Mouse (Mus musculus): ENCODE measurements around the gene Grip1. TPM values are rescaled to one million over a fixed set of nuclear protein-coding genes. Genes with fewer than 3 reads are reported as not detected.

Gene Grip1
- polyA plus RNA-seq, 1 experiment from 2014 or later = 4.3 TPM

DNA sequence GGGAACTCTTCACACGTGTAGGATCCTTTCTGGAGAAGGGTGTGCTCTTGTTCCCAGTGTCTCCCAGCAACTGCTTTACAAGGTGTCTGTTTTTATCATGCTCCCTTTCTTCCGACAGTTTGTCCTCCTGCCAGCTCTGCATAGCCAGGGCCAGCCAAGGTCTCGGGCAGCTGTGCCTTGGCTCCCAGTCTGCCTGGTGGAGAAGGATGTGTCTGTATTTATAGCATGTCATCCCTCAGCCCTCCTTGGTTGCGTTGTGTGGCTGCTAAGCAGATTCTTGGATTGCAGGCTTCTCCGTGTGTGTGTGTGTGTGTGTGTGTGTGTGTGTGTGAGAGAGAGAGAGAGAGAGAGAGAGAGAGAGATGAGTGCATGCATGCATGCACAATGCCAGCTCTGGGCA, 42.6 kb downstream of the Grip1 start:
- ATAC-seq (ENCODE audit: insufficient number of reproducible peaks, insufficient read depth, low FRiP score, low read depth) = no peak
- no peaks in the 10 kb centered on the region for H3K4me1 ChIP-seq (ENCODE audit: control insufficient read depth, insufficient read depth, low read length)
- no peak overlapping the region for H3K4me2 ChIP-seq (replicated peaks; ENCODE audit: low read depth, low read length)
- no peaks in the 10 kb centered on the region for H3K36me3 ChIP-seq (ENCODE audit: control insufficient read depth, insufficient read depth, low read length)
- no peak overlapping the region for H3K9ac ChIP-seq (replicated peaks; ENCODE audit: low read depth, low read length)
- H3K9me3 ChIP-seq (ENCODE audit: control insufficient read depth, low read depth, low read length) = peaks cover 7% of the 10 kb centered on the region; the same call in 1 of the 2 replicates
- no peak overlapping the region for H3K4me3 ChIP-seq (ENCODE audit: low read depth, low read length)
- H3K27ac ChIP-seq (ENCODE audit: low read length) = no peak overlapping the region
- no peaks in the 10 kb centered on the region for H3K27me3 ChIP-seq (ENCODE audit: control insufficient read depth, insufficient read depth, low read length)
- WGBS = 56% methylated on average over 5 of the region's 5 CpGs

DNA sequence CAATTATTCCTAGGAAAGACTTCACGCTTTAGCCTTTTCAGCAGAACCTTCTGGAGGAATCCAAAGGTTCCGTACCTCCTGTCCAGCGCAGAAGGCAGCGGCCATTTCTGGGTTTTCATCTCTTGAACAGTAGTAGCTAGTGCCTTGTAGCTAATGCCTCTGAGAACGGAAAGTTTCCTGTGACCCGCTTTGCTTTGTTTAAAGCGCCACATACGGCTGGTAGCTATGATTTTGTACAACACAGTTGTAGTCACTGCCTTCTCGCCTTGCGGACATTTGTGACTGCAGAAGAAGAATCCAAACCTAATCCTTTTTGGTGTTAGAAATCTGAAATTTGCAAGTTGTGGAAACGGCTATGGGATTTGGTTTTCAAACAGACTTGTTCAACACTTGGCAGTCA, 68.1 kb downstream of the Grip1 start:
- Histone ChIP-seq H3K4me2 (replicated peaks; ENCODE audit: low read depth, low read length) (no peak overlapping the region), H3K27me3 (ENCODE audit: control insufficient read depth, insufficient read depth, low read length) (no peaks in the 10 kb centered on the region), H3K4me1 (ENCODE audit: control insufficient read depth, insufficient read depth, low read length) (no peaks in the 10 kb centered on the region), H3K4me3 (ENCODE audit: low read depth, low read length) (no peak overlapping the region), H3K9me3 (ENCODE audit: control insufficient read depth, low read depth, low read length) (no peaks in the 10 kb centered on the region), H3K9ac (replicated peaks; ENCODE audit: low read depth, low read length) (no peak overlapping the region), H3K27ac (ENCODE audit: low read length) (no peak overlapping the region), H3K36me3 (ENCODE audit: control insufficient read depth, insufficient read depth, low read length) (no peaks in the 10 kb centered on the region)
- ATAC-seq (ENCODE audit: insufficient number of reproducible peaks, insufficient read depth, low FRiP score, low read depth) = no peak
- 90% methylated on average over 11 of the region's 11 CpGs for WGBS

DNA sequence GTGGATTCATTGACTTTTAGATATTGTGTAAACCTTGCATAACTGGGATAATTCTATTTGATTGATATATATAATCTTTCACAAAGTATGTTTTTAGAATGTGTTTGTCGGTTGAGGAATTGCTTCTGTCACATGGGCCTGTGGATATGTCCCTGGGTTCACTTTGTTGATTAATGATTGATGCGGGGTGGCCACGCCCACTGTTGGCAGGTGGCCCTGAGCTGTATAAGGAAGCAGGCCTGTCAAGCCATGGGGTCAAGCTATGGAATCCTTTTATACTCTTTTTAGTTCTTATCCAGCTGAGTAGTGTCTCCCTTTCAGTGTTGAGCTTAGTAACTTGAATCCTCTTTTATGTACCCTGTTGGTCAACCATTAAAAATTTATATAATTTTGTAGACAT, 72.1 kb downstream of the Grip1 start:
- no peak for ATAC-seq (ENCODE audit: insufficient number of reproducible peaks, insufficient read depth, low FRiP score, low read depth)
- H3K27me3 ChIP-seq (ENCODE audit: control insufficient read depth, insufficient read depth, low read length) = no peaks in the 10 kb centered on the region
- WGBS = 40% methylated on average over 3 of the region's 3 CpGs

DNA sequence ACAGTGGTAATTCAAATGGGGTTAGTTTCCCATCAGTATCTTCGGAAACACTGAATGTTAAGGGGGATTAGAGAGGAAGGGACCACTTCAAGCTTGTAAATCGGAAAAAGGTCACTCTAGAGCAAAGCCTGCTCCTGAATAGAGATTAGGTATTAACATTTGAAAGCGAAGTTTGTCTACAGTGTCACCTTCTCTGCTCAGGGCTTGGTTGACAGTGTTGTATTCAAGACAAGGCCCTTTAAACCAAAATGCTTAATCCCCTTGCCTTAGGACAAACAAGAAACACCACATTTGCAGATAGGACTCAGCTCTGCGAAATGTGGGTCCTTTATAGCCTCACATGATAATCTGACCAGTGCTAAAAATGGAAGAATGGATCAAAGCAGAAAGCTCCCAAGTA, 81.2 kb downstream of the Grip1 start:
- Histone ChIP-seq H3K36me3 (ENCODE audit: control insufficient read depth, insufficient read depth, low read length) (no peaks in the 10 kb centered on the region), H3K9me3 (ENCODE audit: control insufficient read depth, low read depth, low read length) (no peaks in the 10 kb centered on the region), H3K9ac (replicated peaks; ENCODE audit: low read depth, low read length) (no peak overlapping the region), H3K4me2 (replicated peaks; ENCODE audit: low read depth, low read length) (no peak overlapping the region), H3K4me1 (ENCODE audit: control insufficient read depth, insufficient read depth, low read length) (no peaks in the 10 kb centered on the region), H3K27me3 (ENCODE audit: control insufficient read depth, insufficient read depth, low read length) (no peaks in the 10 kb centered on the region), H3K27ac (ENCODE audit: low read length) (no peak overlapping the region), H3K4me3 (ENCODE audit: low read depth, low read length) (no peak overlapping the region)
- no peak for ATAC-seq (ENCODE audit: insufficient number of reproducible peaks, insufficient read depth, low FRiP score, low read depth)
- WGBS = 66% methylated on average over 4 of the region's 4 CpGs

More for the DNA sequence above, 72.1 kb downstream of the Grip1 start:
- Histone ChIP-seq H3K9me3 (ENCODE audit: control insufficient read depth, low read depth, low read length) (no peaks in the 10 kb centered on the region), H3K4me3 (ENCODE audit: low read depth, low read length) (no peak overlapping the region), H3K9ac (replicated peaks; ENCODE audit: low read depth, low read length) (no peak overlapping the region), H3K36me3 (ENCODE audit: control insufficient read depth, insufficient read depth, low read length) (no peaks in the 10 kb centered on the region), H3K27ac (ENCODE audit: low read length) (no peak overlapping the region), H3K4me2 (replicated peaks; ENCODE audit: low read depth, low read length) (no peak overlapping the region), H3K4me1 (ENCODE audit: control insufficient read depth, insufficient read depth, low read length) (no peaks in the 10 kb centered on the region)

DNA sequence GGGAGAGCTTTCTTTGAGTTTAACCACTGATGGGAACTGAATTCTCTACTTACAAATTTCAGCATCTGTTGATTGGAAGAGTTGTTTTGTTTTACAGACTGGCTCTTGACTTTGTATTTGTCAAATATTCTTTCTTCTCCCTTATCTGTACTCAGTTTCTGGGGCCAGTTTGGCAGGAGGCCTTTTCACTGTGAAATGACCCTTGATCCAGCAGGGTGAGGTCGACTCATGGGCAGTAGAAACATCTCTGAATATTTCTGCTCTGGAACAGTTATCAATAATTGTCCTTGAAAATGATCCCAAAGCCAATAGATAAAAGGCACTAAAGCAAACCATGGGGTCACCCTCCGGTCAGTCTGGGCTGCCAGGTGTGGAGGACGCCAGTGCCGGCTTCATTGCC, 88.0 kb downstream of the Grip1 start:
- ATAC-seq (ENCODE audit: insufficient number of reproducible peaks, insufficient read depth, low FRiP score, low read depth) = no peak
- WGBS = 61% methylated on average over 4 of the region's 4 CpGs
- no peak overlapping the region for H3K4me2 ChIP-seq (replicated peaks; ENCODE audit: low read depth, low read length)
- no peaks in the 10 kb centered on the region for H3K36me3 ChIP-seq (ENCODE audit: control insufficient read depth, insufficient read depth, low read length)
- no peaks in the 10 kb centered on the region for H3K27me3 ChIP-seq (ENCODE audit: control insufficient read depth, insufficient read depth, low read length)
- no peak overlapping the region for H3K4me3 ChIP-seq (ENCODE audit: low read depth, low read length)
- no peak overlapping the region for H3K27ac ChIP-seq (ENCODE audit: low read length)
- H3K9me3 ChIP-seq (ENCODE audit: control insufficient read depth, low read depth, low read length) = no peaks in the 10 kb centered on the region
- H3K9ac ChIP-seq (replicated peaks; ENCODE audit: low read depth, low read length) = no peak overlapping the region
- H3K4me1 ChIP-seq (ENCODE audit: control insufficient read depth, insufficient read depth, low read length) = no peaks in the 10 kb centered on the region

DNA sequence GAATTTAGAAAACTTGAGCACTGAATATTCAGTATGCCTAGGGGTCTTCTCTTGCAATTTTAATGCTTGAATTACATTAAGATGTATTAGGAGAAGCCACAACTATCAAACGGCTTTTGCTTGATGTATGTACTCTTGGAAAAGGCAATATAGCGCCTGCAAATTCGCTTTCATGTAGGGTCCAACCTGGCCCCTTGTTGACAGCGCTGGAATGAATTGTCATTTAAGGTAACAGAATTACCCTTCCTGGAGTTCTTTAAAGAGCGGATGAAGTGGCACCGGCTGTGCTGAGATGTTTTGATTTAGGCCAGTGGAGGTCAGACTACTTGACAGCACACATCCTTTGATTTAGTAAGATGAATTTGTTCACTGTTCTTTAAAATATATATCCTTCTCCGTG, 90.1 kb downstream of the Grip1 start:
- Histone ChIP-seq H3K9ac (replicated peaks; ENCODE audit: low read depth, low read length) (no peak overlapping the region), H3K4me1 (ENCODE audit: control insufficient read depth, insufficient read depth, low read length) (no peaks in the 10 kb centered on the region), H3K27me3 (ENCODE audit: control insufficient read depth, insufficient read depth, low read length) (no peaks in the 10 kb centered on the region), H3K4me3 (ENCODE audit: low read depth, low read length) (no peak overlapping the region), H3K9me3 (ENCODE audit: control insufficient read depth, low read depth, low read length) (no peaks in the 10 kb centered on the region), H3K27ac (ENCODE audit: low read length) (no peak overlapping the region), H3K4me2 (replicated peaks; ENCODE audit: low read depth, low read length) (no peak overlapping the region), H3K36me3 (ENCODE audit: control insufficient read depth, insufficient read depth, low read length) (no peaks in the 10 kb centered on the region)
- no peak for ATAC-seq (ENCODE audit: insufficient number of reproducible peaks, insufficient read depth, low FRiP score, low read depth)
- WGBS = 35% methylated on average over 7 of the region's 7 CpGs

DNA sequence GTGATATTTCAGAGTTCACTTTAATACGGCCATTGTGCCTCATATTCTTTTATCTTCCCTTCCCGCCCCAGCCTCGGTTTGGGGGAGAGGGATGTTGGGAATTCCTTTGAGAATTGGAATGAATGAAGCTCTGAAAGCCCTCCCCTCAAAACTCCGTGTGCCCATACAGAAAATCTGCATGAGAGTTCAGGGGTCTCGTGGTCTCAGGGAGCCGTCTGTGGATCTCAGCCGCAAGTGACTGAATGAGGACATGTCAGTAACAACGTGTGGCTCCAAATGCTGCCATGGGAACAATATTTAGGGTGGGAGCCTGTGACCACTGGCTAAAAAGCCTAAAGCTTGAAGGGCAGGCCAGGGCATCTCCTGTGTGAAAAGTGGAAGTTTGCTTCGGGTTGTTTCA, 91.1 kb downstream of the Grip1 start:
- Histone ChIP-seq H3K36me3 (ENCODE audit: control insufficient read depth, insufficient read depth, low read length) (no peaks in the 10 kb centered on the region), H3K4me1 (ENCODE audit: control insufficient read depth, insufficient read depth, low read length) (no peaks in the 10 kb centered on the region), H3K27me3 (ENCODE audit: control insufficient read depth, insufficient read depth, low read length) (no peaks in the 10 kb centered on the region), H3K4me2 (replicated peaks; ENCODE audit: low read depth, low read length) (no peak overlapping the region), H3K9ac (replicated peaks; ENCODE audit: low read depth, low read length) (no peak overlapping the region), H3K9me3 (ENCODE audit: control insufficient read depth, low read depth, low read length) (no peaks in the 10 kb centered on the region), H3K27ac (ENCODE audit: low read length) (no peak overlapping the region), H3K4me3 (ENCODE audit: low read depth, low read length) (no peak overlapping the region)
- WGBS = 55% methylated on average over 9 of the region's 9 CpGs
- ATAC-seq (ENCODE audit: insufficient number of reproducible peaks, insufficient read depth, low FRiP score, low read depth) = no peak

DNA sequence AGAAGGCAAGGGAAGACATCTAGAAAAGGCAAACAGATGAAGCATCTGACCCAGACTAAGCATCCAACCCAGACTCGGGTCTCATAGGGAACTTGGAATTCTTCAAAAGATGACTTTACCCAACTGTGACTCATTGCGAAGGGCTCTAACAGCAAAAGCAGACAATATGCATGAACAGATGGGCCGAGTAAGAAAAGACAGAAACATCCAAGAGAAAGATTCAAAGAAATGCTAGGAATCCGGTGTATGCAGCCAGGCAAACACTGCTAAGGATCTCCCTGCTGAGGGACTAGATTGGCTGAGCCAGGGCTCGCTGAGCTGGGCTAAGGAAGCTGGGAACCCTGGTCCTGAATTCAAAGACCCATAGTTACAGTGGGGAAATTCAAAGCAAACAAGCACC, 94.2 kb downstream of the Grip1 start:
- Histone ChIP-seq H3K27me3 (ENCODE audit: control insufficient read depth, insufficient read depth, low read length) (no peaks in the 10 kb centered on the region), H3K4me1 (ENCODE audit: control insufficient read depth, insufficient read depth, low read length) (no peaks in the 10 kb centered on the region), H3K9me3 (ENCODE audit: control insufficient read depth, low read depth, low read length) (no peaks in the 10 kb centered on the region), H3K27ac (ENCODE audit: low read length) (no peak overlapping the region), H3K36me3 (ENCODE audit: control insufficient read depth, insufficient read depth, low read length) (no peaks in the 10 kb centered on the region), H3K4me2 (replicated peaks; ENCODE audit: low read depth, low read length) (no peak overlapping the region), H3K9ac (replicated peaks; ENCODE audit: low read depth, low read length) (no peak overlapping the region), H3K4me3 (ENCODE audit: low read depth, low read length) (no peak overlapping the region)
- 66% methylated on average over 5 of the region's 5 CpGs for WGBS
- ATAC-seq (ENCODE audit: insufficient number of reproducible peaks, insufficient read depth, low FRiP score, low read depth) = no peak

DNA sequence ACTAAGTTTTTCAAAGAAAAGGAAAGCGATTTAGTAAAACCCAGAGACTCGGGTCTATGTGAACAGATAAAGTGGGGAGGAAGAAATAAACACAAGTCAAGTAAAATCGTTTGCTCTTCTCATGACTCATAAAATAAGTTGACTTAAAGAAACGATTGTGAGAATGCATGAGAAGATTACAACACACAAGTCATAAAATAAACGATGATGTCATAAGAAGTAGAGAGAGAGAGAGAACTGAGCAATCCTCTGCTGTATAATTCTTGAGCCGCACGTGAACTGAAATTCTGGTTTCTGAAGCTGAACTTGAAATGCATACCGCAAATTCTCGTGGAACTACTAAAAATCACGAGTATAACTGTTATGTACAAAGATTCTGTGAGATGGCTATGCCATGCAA, 95.1 kb downstream of the Grip1 start:
- Histone ChIP-seq H3K9me3 (ENCODE audit: control insufficient read depth, low read depth, low read length) (no peaks in the 10 kb centered on the region), H3K27ac (ENCODE audit: low read length) (no peak overlapping the region), H3K27me3 (ENCODE audit: control insufficient read depth, insufficient read depth, low read length) (no peaks in the 10 kb centered on the region), H3K4me1 (ENCODE audit: control insufficient read depth, insufficient read depth, low read length) (no peaks in the 10 kb centered on the region), H3K9ac (replicated peaks; ENCODE audit: low read depth, low read length) (no peak overlapping the region), H3K4me2 (replicated peaks; ENCODE audit: low read depth, low read length) (no peak overlapping the region), H3K36me3 (ENCODE audit: control insufficient read depth, insufficient read depth, low read length) (no peaks in the 10 kb centered on the region), H3K4me3 (ENCODE audit: low read depth, low read length) (no peak overlapping the region)
- ATAC-seq (ENCODE audit: insufficient number of reproducible peaks, insufficient read depth, low FRiP score, low read depth) = no peak
- WGBS = 60% methylated on average over 10 of the region's 10 CpGs
